Mouse (Mus musculus) CH12.LX (cell line): ENCODE measurements around the gene Trim46.
A peak's percentile ranks its signal among the peaks of the same experiment; 100 is the strongest.

Experiments
- CTCF ChIP-seq, 2 experiments: IDR thresholded peaks in 1 of 2; conservative IDR thresholded peaks in 1 of 2; 2 replicates each; pipeline ENCODE4 v1.5.1; 2011 to 2012; ENCODE audit warnings: low read depth in 2 of 2, low read length in 2 of 2, improper control_type of control experiment in 1 of 2, inconsistent platforms in 1 of 2, mild to moderate bottlenecking in 1 of 2, moderate library complexity in 1 of 2
- E2F4 ChIP-seq: IDR thresholded peaks from 2 replicates; pipeline ENCODE4 v1.6.1; 2011; ENCODE audit warnings: low read depth, low read length, improper control_type of control experiment; ENCODE audit not compliant: insufficient replicate concordance
- MEF2A ChIP-seq: IDR thresholded peaks from 2 replicates; pipeline ENCODE4 v1.6.1; 2014; ENCODE audit warnings: low read depth, mild to moderate bottlenecking, inconsistent platforms, low read length, improper control_type of control experiment, borderline replicate concordance
- PAX5 ChIP-seq: IDR thresholded peaks from 2 replicates; pipeline ENCODE4 v1.6.1; 2012; ENCODE audit warnings: low read length, inconsistent platforms, mixed read lengths
- POLR2A ChIP-seq: IDR thresholded peaks from 2 replicates; pipeline ENCODE4 v1.6.1; 2011; ENCODE audit warnings: low read depth, mild to moderate bottlenecking, improper control_type of control experiment, low read length
- SIN3A ChIP-seq: IDR thresholded peaks from 2 replicates; pipeline ENCODE4 v1.6.1; 2012; ENCODE audit warnings: low read length, improper control_type of control experiment, inconsistent platforms
- USF1 ChIP-seq: IDR thresholded peaks from 2 replicates; pipeline ENCODE4 v1.6.1; 2014; ENCODE audit warnings: low read depth, mild to moderate bottlenecking, inconsistent platforms, low read length, improper control_type of control experiment

DNA sequence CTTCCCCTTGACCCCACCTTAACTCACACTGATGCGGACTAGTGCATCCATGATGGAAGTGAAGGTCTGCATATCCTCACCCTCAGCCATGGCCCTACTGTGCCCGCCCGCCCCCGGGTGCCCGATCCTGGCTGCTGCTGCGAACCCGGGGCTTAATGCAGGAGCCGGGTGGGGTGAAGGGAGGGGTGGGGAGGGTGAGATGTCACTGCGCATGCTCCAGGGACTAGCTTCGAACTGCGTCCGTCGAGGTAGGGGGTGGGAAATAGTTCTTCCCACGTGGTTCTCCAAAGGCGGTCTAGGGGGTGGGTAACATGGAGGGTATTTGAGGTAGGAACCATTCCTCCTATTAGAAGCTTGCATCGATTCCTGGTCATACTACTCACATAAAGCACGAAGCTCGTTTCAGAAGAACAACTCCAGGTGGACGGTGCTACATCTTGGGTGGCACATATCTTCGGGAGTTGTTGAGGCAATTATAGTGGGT lies 379 bp downstream of the Trim46 start, which contains the start of gene Krtcap2:
- TF ChIP-seq POLR2A (no peak), CTCF (conservative IDR thresholded peaks at IDR 0.05 in 1 of 2, IDR thresholded peaks at IDR 0.05 in 1 of 2; ENCODE audit: low read depth in 2 of 2, low read length in 2 of 2) (no peak), MEF2A (peak; percentile 20; the same call in 1 of the 2 replicates), USF1 (peak; percentile 37; the same call in 1 of the 2 replicates), PAX5 (no peak), SIN3A (no peak), E2F4 (no peak)
